Mouse (Mus musculus) A20 (cell line): ENCODE measurements around the gene Pde2a.

Source experiments
- DNase-seq: peaks from one replicate; pipeline ENCODE4 v3.0.0-alpha.2; 2011; ENCODE audit warnings: low read depth, low spot score

Pde2a gene

DNA sequence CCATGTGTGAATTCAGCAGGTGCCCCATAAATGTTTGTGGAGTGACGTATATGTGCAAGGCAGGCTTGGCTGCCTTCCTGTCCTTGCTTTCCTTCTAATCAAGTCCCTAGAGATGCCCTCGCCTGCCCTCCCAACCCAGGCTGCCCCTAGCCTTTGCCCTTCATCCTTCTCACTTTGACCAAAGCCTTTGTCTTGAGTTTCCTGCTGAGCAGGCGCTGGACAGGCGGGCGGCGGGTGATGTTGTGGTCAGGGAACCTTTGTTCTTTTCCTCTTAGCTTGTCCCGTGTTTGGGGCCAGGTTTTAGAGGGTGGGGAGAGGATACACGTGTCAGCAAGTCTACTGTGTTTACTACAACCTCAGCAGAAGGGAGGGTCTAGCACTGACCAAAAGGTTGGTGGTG lies 32.2 kb downstream of the Pde2a start:
- DNase-seq, result no peak

DNA sequence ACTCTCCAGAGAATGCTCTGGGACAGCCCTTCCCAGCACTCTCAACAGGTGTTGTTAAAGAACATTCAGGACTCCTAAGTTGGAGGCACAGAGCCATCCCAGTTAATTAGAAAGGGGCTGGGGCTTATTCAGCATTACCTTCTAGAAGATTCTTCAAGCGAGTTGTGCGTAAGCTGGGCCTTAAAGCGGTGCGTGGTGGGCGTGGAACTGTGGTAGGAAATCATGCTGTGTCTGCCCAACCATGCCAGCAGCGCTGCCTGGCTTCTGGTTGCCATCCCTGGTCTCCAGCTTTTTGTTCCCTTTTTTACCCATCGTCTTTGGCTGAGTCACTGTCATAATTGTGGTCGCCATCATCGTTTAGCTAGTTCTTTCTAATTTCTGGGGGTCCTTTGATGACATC lies 33.0 kb downstream of the Pde2a start:
- no peak for DNase-seq

DNA sequence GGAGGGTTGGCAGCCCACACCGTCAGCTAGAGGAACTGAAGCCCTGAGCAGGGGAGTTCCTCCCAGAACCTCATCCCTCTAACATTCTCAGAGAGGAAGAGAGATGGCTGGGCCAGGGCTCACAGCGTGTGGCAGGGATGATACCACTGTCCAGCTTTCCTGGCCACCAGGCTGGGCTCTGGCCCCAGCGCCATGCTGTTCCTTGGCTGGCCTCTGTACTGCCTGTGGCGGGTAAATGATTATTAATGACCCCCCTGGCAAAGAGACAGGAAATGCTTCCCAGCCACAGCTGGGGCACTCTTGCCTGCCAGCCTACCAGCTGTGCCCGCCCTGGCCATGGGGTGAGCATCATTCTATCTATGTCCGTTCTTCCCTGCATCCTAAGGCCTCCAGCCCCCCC lies 33.6 kb downstream of the Pde2a start:
- no peak for DNase-seq

DNA sequence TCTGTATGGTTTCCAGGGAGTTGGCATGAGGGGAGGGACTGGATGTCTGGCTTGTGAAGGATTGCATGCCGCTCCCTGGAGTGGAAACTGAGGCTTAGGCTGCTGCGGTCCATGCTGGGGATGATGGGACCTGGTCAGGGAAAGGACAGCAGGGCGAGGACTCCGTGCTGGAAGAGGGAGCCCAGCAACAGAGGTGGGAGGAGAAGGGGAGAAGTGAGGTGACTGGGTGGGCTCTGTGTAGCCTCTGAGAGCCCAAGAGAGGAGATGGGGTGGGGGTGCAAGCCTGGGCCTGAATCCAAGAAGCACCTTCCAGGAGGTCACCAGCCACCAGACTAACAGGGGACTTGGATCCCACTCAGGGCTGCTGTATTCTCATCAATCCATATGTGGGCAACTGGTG lies 34.8 kb downstream of the Pde2a start:
- DNase-seq, result no peak

DNA sequence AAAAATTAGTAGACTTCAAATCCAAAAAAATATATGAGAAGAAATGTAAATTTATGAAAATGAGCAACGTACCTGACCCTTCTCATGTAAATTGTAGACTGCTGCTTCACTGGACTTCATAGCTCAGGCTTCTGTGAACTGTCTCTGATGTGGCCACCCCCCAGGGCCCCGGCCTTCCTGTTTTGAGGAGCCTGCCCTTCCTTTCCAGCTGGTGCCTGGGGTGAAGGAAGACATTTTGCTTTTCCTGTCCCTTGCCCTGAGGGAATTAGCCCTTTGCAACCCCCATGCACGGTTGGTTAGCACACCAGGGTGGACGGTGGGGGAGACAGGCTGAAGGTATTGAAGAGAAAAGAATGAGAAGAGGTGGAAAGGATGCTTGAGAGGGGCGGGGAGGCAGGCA lies 35.3 kb downstream of the Pde2a start:
- DNase-seq, result no peak

DNA sequence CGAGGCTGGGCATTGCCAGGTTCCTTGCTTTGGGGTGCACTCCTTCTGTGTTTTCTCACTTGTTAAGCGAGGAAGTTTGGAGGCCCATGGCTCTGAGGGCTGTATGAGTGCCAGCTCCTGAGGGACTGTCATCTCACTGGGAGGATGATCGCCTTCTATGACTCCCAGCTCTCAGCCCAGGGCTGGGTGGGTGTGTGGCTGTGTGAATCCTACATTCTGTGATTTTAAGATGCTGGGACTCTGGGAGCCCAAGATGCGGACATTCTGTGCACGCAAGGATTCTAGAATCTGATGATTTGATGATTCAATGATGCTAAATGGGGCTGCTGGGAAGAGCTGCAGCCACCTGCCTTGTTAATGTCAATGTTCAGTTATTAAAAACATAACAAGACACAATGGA lies 35.8 kb downstream of the Pde2a start:
- no peak for DNase-seq

DNA sequence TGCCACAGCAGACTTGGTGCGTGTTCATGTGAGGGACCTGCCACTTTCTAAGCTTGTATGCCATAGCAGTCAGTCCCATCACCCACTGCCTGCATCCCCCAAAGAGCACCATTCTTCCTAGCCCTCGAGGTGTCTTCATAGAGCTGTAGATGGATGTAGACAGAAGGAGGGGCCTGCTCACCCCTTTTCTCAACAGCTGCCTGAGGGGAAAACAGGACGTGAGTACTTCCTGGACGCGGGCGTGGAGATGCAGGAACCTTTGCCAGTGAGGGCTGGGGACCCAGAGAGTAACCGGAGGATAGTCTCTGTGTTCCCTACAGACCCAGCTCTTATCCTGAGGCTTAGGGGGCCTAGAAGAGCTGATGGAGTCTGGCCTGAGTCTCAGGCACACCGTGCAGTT lies 36.3 kb downstream of the Pde2a start:
- DNase-seq, result no peak

DNA sequence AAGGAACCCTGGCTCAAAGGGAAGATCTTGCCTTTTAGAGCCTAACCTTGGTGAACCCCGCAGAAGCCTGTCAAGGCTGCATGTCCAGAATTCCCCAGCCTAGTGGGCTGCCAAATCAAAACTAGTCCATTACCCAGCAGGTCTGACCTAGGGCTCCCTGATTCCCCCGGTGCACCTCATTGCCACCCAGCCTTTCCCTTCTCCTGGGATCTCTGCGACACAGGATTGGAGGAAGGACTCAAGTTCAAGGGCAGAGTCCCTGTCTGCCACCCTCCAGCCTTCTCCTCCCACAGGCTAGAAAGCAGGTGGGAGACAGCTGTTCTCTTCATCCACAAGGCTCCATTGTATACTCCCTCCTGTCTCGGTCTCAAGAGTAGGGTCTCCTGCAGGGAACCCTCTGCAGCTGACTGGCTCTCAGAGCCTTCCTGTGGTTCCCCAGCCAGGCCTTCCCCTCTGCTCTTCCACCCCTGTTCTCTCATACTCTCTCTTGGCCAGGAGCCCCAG lies 36.8 kb downstream of the Pde2a start:
- no peak for DNase-seq

DNA sequence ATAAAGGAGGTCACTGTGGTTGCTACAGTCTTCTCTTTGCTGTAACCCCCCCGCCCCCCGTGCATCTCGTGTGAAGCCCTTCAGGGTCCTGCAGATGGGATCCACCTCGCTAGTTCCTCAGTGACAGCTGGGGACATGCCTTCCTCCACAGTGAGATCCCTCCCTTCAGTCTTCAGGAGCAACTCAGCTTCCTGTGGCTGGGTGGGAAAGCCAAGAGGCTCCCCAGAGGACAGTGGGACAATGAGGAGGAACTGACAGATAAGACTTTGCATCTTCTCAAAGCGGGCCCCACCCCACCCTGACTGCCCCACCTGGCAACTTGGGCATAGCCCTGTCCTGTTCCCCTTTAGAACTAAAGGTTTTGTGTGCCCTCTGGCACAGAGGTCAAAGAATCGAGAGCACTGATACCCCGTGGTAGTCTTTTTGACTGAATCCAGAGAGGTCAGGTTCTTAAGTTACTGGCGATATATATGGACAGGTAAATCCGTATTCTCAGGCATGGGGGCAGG lies 37.9 kb downstream of the Pde2a start:
- DNase-seq, result no peak

DNA sequence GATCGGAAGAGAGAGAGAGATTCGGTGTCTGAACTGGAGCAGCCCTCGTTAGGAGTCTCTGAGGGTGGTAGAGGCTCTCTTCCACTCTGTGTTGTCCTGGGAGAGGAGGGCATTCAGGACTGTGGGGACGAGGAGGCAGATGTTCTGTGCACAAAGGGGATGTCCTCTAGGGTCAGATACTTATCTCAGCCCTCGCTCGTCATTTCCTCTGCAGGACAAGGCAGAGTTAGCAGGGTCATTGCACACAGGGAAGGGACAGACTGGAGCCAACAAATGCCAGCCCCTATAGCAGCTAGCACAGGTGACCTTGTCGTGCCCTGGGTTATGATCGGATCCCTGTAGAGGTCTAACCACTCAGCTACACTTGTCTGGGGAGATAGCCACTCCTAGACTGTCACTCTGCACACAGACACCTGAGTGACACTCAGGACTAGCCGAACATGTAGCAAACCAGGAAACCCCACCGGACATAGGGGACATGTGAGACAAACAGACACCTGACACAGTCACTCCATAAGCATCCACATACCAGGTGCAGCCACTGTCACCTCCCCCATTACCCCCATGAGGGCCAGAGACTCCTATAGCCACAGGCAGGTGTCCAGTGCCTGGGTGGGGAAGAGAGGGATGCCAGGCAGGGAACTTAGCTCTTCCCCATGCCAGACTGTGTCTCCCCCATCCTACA lies 38.6 kb downstream of the Pde2a start:
- DNase-seq, result no peak

DNA sequence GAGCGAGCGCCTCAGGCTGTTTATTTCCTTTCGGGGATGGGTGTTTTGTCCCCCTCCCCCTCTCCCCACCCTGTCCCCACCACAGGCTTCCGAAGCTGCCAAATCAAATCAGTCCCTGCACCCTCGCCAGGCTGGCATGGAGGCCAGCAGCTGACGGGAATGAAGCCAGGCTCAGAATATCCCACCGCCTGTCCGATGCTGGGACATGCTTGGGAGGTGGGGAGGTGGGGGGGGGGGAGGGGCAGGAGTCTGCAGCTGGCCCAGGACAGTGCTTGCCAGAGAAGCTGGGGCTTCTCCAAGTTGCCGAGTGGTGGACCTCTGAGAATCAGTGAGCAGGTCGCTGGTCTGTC lies 39.1 kb downstream of the Pde2a start:
- no peak for DNase-seq

DNA sequence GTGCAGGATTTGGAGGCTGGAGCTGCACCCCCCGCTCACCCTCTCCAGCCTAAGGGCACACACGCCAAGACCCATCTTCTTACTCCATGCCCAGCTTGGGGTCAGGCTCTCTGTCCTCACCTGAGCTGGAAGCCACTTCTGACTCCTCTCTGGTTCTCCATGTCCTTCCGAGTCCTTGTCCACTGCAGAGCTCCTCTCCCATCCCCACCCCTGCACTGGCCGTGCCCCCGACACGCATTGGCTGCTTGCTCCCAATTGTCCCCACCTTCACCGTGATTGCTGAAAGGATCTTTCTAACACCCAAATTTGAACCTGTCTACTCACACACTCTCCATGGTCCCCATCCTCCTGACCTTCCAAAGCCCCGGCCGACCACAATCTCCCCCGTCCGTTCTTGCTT lies 40.1 kb downstream of the Pde2a start:
- no peak for DNase-seq

DNA sequence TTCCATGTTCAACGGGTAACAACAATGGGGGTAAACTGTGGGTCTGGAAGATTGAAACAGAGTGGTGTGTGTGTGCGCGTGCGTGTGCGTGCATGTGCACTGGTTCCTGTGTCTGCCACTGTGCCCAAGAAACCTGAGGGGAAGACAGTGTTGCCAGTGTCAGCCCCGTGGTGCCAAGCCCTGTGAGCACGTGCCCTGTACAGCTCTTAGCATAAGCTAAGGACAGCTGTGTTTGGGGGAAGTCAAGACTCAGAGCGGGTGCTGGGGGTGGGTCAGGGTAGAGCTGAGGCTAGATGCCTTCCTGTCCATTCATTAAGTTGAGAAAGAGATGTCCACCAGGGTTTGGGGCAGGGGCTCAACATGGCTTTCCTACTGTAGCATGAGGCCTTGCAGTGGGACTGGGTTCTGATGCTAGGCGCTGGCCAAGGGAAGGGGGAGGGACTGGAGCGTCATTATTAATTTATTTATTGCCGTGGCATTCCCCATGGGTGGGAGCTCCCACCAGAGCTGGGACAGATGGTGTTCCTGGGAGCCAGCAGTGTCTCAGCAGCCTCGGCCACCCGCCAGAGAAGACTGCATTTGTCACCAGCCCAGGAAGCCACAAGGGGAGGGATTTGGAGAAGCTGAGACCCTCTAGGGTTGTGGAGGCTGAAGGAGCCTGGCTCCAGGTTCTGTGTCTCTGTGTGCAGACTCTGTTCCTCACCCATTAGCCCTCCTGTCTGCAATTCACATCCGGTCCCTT lies 41.0 kb downstream of the Pde2a start:
- DNase-seq, result no peak

DNA sequence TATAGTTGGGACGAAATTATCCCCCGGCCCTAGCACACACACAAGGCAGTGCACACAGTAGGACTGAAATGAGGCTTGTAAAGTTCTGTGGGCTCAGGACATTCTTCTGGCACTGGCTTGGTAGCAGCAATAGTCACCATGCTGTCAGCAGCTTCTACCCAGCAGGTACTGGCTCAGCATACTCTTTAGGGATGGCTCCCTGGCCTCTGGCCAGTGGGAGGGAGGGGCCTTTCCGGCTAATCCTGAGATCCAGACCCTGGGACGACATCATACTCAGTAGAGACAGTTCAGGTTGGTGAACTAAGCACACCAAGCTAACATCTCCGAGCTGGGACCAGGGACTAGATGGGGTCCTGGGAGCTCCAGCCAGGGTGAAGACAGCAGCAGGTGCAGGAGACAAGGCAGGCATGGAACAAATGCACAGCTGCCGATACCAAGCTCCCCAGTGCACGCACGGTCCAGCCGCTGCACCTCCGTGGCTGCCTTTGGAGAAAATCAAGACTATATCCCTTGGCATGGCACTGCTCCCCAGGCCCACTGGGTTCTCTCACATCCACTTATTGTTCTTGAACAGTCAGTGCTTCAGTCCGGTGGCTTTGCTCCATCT lies 42.3 kb downstream of the Pde2a start:
- DNase-seq, result no peak

DNA sequence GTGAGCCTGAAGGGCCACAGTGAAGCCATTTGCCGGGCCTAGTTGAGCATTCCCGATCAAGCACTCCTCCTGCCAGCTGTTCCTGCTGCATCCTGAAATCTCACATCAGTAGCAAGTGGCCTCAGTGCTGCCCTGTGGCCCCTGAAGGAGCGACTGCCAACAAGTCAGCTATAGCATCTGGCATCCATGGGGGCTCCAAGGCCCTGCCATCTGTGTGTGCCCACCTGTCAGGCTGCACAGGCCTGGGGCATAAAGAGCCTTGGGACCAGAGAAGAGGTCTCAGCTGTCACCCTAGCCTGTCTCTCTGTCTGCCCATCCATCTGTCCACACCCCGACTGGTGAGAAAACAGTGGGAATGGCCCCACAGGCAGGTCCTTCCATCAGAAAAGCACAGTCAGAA lies 43.4 kb downstream of the Pde2a start:
- DNase-seq, result no peak

DNA sequence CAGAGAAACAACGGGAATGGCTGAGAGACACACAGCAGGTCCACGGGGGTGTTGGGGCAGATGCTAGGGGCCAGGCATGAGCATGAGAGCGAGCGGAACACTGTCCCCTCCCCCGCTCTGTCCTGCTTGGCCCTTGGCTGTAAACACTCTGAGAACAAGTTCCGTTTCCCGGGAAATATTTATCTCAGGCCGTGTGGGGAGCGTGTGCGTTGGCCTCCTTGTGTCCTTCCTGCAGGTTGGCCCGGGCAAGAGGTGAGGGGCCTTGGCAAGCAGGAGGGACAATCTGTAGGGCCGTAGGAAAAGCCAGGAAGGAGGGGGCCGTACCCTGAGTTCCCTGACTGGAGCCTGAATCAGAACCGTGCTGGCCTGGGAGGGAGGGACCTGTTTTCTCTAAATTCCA lies 43.9 kb downstream of the Pde2a start:
- no peak for DNase-seq

DNA sequence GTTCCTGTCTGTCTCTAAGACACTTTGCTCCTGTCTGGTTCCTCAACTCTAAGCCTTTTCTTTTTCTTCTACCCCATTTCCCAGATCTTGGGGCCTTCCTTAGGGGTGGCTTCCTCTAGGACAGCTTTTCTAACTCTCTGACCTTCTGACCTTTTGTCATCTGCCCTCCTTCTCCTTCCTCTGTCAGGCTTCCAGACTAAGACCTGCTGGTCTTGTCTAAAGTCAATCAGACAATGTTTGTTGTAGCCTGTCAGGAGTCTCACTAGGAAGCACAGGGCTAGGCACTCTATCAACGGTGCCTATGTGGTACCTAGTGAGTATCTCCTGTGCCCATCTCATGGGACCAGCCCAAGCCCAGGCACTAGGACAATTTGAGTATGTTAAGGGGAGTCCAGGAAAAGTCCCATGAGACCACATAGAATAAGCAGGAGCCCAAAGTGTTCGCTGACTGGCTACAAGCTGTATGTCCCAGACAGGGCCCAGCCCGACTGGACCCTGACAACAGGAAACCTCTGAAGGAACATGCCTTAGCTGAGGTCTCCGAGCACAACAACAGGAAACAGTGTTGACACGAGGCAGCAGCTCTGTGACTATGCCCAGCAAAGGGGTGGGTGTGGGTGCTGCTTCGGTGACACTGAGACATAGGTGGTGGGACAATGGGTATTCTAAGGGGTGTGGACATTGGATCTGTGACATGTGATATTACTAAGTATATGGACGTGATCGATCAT lies 44.5 kb downstream of the Pde2a start:
- no peak for DNase-seq

DNA sequence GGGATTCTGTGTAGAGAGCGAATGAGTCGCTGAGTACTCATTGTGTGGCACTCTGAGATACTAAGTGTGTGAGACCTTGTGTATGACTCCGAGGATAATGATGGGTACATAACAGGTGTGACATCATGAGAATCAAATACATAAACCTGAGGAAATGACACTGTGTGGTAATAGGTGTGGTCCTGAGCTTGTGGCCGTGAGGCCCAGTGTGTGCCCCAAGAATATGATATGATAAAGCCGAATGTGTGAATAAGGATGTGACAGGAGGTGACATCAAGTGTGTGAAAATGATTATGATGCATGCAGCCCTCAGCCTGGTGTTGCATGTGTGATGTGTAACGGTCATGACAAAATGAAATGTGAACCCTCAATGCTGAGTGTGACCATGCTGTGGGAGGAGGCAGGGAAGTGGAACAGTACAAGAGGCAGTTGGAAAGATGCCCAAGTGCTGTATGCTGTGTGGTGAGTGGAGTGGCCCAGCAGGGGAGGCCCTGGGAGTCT lies 45.1 kb downstream of the Pde2a start:
- no peak for DNase-seq

DNA sequence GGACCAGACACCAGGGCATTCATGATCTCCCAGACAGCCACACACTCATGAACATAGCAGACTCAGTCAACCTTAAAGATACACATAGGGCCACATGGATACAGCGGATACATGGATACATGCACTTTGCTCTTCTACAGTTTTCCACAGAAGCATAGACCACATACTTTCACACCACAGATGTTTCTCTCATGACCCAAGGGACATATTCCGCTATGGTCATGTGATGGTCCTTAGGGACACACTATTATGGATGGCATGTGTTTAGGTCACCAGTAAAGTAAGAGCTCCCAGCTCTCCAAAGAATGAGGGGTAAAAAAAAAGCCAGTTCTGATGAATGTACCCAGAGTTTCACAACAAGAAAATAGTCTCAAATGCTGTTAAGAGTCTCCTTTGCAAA lies 49.9 kb downstream of the Pde2a start:
- DNase-seq, result no peak

DNA sequence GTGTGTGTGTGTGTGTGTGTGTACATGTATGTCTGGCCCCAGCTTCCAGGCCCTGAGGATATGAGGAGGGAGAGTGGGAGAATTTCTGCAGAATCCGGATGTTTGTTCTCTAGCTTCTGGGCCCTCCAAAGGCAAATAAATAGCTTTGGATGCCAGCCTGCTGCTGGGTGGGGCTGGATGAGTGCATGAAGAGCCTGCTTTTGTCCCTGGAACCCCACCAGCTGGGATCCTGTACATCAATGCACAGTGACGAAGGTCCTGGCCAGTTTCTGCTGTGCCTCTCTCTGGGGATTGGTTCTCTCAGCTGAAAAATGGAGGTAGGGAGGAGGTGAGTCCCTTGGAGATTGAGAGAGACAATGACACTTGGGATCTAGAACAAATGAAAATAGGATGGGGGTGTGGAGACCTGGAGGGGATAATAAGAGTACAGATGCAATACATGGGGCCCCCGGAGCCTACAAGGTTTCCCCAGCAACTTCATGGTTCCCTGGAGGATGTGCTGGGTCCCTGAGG lies 50.5 kb downstream of the Pde2a start:
- DNase-seq, result no peak

DNA sequence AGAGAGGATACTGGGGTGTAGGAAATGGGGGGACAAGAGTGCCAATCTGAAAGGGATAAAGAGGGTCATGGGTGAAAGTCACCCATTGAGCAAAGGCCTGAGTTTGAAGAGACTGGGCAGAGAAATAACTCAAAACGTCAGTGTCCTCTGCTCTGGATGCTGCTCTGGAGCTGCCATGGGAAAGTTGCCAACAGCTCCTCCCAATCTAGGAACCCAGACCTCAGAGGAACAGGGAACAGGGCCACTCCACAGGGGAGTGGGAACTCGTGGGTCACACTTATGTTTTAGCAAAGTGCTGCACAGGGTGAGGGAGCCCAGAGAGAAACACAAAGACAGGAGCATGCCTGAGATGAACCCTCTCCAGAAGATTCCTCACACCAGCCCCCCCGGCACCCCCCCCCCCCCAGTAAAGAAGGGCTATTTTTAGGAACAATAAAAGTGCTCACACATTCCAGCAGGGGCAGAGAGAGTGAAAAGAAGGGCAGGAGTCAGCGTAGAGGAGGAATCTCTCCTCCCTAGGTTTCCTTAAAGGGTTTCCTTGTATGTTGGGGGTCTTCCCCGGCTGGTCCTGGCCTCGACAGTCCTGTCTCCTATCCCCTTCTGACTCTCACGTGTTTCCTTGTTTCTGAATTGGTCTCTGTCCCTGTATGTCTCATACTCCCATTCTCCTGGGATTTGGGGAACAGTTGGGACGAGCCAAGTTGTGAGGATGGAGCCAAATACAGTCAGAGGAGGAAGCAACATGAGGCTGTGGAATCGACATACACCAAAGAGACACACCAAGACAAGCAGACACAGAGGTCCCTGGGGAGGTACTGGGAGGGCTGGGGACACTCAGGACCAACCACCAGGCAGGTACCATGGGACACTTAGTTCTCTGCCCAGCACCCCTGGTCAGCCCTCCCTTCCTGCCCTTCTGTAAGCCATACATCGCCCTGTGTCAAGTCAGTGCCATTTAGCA lies 51.4 kb downstream of the Pde2a start:
- no peak for DNase-seq
